Mouse (Mus musculus) ES-Bruce4 (cell line): ENCODE measurements around the gene Gm17374. TPM values are rescaled to one million over a fixed set of nuclear protein-coding genes. Genes with fewer than 3 reads are reported as not detected.

Source experiments
- H3K27ac ChIP-seq: 2 replicates; pipeline ENCODE4 v1.5.1; 2012; ENCODE audit warnings: low read length, inconsistent platforms; ENCODE audit not compliant: insufficient read depth
- H3K27me3 ChIP-seq: 2 replicates; pipeline ENCODE4 v1.6.1; 2012; ENCODE audit warnings: mild to moderate bottlenecking, low read length, inconsistent platforms; ENCODE audit not compliant: control insufficient read depth, poor library complexity, insufficient read depth, severe bottlenecking
- H3K36me3 ChIP-seq: 2 replicates; pipeline ENCODE4 v1.6.1; 2012; ENCODE audit warnings: inconsistent platforms, mild to moderate bottlenecking, low read length, moderate library complexity; ENCODE audit not compliant: control insufficient read depth, poor library complexity, insufficient read depth, severe bottlenecking
- H3K4me1 ChIP-seq: one replicate; pipeline ENCODE4 v1.8.1; 2011; ENCODE audit warnings: low read length; ENCODE audit not compliant: control insufficient read depth, insufficient read depth
- H3K4me3 ChIP-seq: 2 replicates; pipeline ENCODE4 v1.5.1; 2011; ENCODE audit warnings: low read depth, mild to moderate bottlenecking, low read length
- H3K9ac ChIP-seq: 2 replicates; pipeline ENCODE4 v1.6.1; 2012; ENCODE audit warnings: low read depth, mild to moderate bottlenecking, inconsistent platforms; ENCODE audit not compliant: poor library complexity, severe bottlenecking
- H3K9me3 ChIP-seq: replicated peaks from 2 replicates; pipeline ENCODE4 v1.6.1; 2012; ENCODE audit warnings: mild to moderate bottlenecking, low read length, inconsistent platforms; ENCODE audit not compliant: control insufficient read depth, poor library complexity, insufficient read depth, severe bottlenecking
- CTCF ChIP-seq: IDR thresholded peaks from one replicate; pipeline ENCODE4 v1.8.1; 2011; ENCODE audit warnings: low read depth, low read length
- EP300 ChIP-seq: IDR thresholded peaks from 2 replicates; pipeline ENCODE4 v1.6.1; 2011; ENCODE audit warnings: low read depth, low read length; ENCODE audit not compliant: insufficient read depth
- POLR2A ChIP-seq: IDR thresholded peaks from one replicate; pipeline ENCODE4 v1.8.1; 2011; ENCODE audit warnings: low read length; ENCODE audit not compliant: insufficient read depth
- polyA plus RNA-seq: library from polyadenylated mRNA; stranded (reverse); fragments of >200 nt; gene quantifications from 2 replicates; pipeline ENCODE4 v1.2.4, GENCODE M21; 2011; ENCODE audit warnings: low read depth; ENCODE audit not compliant: missing spikeins, insufficient read depth, insufficient read length

Gene Gm17374
- polyA plus RNA-seq, 1 experiment = not detected

GRCm38 (mm10) chr2:140200713-140201112 lies 48.9 kb downstream of the Gm17374 start:
- no peak overlapping the region for H3K4me3 ChIP-seq
- no peak overlapping the region for H3K27ac ChIP-seq
- H3K9ac ChIP-seq = no peak overlapping the region
- no peaks in the 10 kb centered on the region for H3K4me1 ChIP-seq
- no peak for TF ChIP-seq POLR2A
- TF ChIP-seq CTCF = no peak
- TF ChIP-seq EP300 = no peak
- no peaks in the 10 kb centered on the region for H3K27me3 ChIP-seq
- H3K9me3 ChIP-seq = no peaks in the 10 kb centered on the region
- peaks cover 5% of the 10 kb centered on the region for H3K36me3 ChIP-seq

- Histone ChIP-seq H3K4me1 (no peaks in the 10 kb centered on the region), H3K27me3 (no peaks in the 10 kb centered on the region), H3K27ac (no peak overlapping the region), H3K9me3 (no peaks in the 10 kb centered on the region), H3K4me3 (no peak overlapping the region), H3K36me3 (peaks cover 5% of the 10 kb centered on the region), H3K9ac (no peak overlapping the region)
- TF ChIP-seq POLR2A (no peak), EP300 (no peak), CTCF (no peak)
These were observed 50.7 kb downstream of the Gm17374 start for GRCm38 (mm10) chr2:140202573-140202972.

Other genes with a start within 250 kb of the Gm17374 start
- gene Tasp1, start 85.2 kb upstream of the Gm17374 start, polyA plus RNA-seq = 11.0 and 11.9 TPM in 2 replicates
- 61.0 and 65.2 TPM in 2 replicates for gene Esf1, start 18.5 kb downstream of the Gm17374 start, polyA plus RNA-seq
- gene Ndufaf5, start 18.6 kb downstream of the Gm17374 start, polyA plus RNA-seq = 14.9 and 20.5 TPM in 2 replicates
- gene Sel1l2, start 237.7 kb downstream of the Gm17374 start, polyA plus RNA-seq = not detected in 2 replicates
- 7.6 and 11.9 TPM in 2 replicates for gene Macrod2, start 243.3 kb downstream of the Gm17374 start, polyA plus RNA-seq